Mouse (Mus musculus): Measurements from ENCODE around the gene Rab33a. TPM values are rescaled to one million over a fixed set of nuclear protein-coding genes. Genes with fewer than 3 reads are reported as not detected.

Rab33a gene
- 10 to 100 TPM; 38.6 to 41.3 TPM for total RNA-seq (2021)

- intact Hi-C loops (cut with DNase I) = no loop called here
- DNase-seq (ENCODE audit: low spot score in 2 of 2) = peak; percentile 43 to 63
Observed at GRCm38 (mm10) chrX:48518808-48519548, at the start of gene Rab33a. TSS of gene Rab33a (plus strand) at chrX:48519285.

GRCm38 (mm10) chrX:48481095-48481494 is 38.0 kb upstream of the Rab33a start:
- DNase-seq (ENCODE audit: low spot score in 2 of 2) = no peak
- intact Hi-C loops (cut with DNase I) = no loop called here

GRCm38 (mm10) chrX:48481687-48482086 is 37.4 kb upstream of the Rab33a start:
- intact Hi-C loops (cut with DNase I) = no loop called here
- no peak for DNase-seq (ENCODE audit: low spot score in 2 of 2)

- no peak for DNase-seq (ENCODE audit: low spot score in 2 of 2)
- intact Hi-C loops (cut with DNase I) = no loop called here
Observed at GRCm38 (mm10) chrX:48493763-48494162, 25.3 kb upstream of the Rab33a start.

- DNase-seq (ENCODE audit: low spot score in 2 of 2) = peak; percentile 85 to 89
- intact Hi-C loops (cut with DNase I) = no loop called here
Observed at GRCm38 (mm10) chrX:48513166-48513807, 5.8 kb upstream of the Rab33a start, which contains the start of gene Aifm1. TSS of gene Aifm1 (minus strand) at chrX:48513563.

- intact Hi-C loops (cut with DNase I) = no loop called here
- DNase-seq (ENCODE audit: low spot score in 2 of 2) = no peak
Observed at GRCm38 (mm10) chrX:48513824-48514223, 5.3 kb upstream of the Rab33a start.

GRCm38 (mm10) chrX:48518211-48518807 is 776 bp upstream of the Rab33a start:
- peak; percentile 26 to 50 for DNase-seq (ENCODE audit: low spot score in 2 of 2)
- intact Hi-C loops (cut with DNase I) = no loop called here

GRCm38 (mm10) chrX:48519549-48520085 is 532 bp downstream of the Rab33a start:
- DNase-seq (ENCODE audit: low spot score in 2 of 2) = peak in 1 of 2 experiments; percentile 15
- intact Hi-C loops (cut with DNase I) = no loop called here

- no peak for DNase-seq (ENCODE audit: low spot score in 2 of 2)
- intact Hi-C loops (cut with DNase I) = no loop called here
Observed at GRCm38 (mm10) chrX:48521651-48522050, 2.6 kb downstream of the Rab33a start.

- no peak for DNase-seq (ENCODE audit: low spot score in 2 of 2)
- intact Hi-C loops (cut with DNase I) = no loop called here
Observed at GRCm38 (mm10) chrX:48523512-48523911, 4.4 kb downstream of the Rab33a start.

GRCm38 (mm10) chrX:48525332-48525731 is 6.2 kb downstream of the Rab33a start:
- intact Hi-C loops (cut with DNase I) = no loop called here
- no peak for DNase-seq (ENCODE audit: low spot score in 2 of 2)

- intact Hi-C loops (cut with DNase I) = no loop called here
- DNase-seq (ENCODE audit: low spot score in 2 of 2) = peak; percentile 49 to 52
Observed at GRCm38 (mm10) chrX:48525866-48526265, 6.8 kb downstream of the Rab33a start.

GRCm38 (mm10) chrX:48526435-48526834 is 7.3 kb downstream of the Rab33a start:
- intact Hi-C loops (cut with DNase I) = no loop called here
- DNase-seq (ENCODE audit: low spot score in 2 of 2) = no peak

GRCm38 (mm10) chrX:48532175-48532574 is 13.1 kb downstream of the Rab33a start:
- intact Hi-C loops (cut with DNase I) = loop anchor here (10.0 kb wide), 1 partner anchor 547 kb away; no protein-coding TSS in a partner anchor
- DNase-seq (ENCODE audit: low spot score in 2 of 2) = peak; percentile 61 to 73

Other genes starting within 250 kb of the Rab33a start
- 10 to 100 TPM; 17.9 to 20.4 TPM for gene Bcorl1, start 177.9 kb upstream of the Rab33a start, total RNA-seq (2021)
- gene Elf4, start 56.2 kb upstream of the Rab33a start, total RNA-seq (2021) = 1 to 10 TPM in 1 of 2 experiments, under 1 TPM in 1; 0.99 to 1.1 TPM
- 10 to 100 TPM; 27.9 to 32.0 TPM for gene Aifm1, start 5.7 kb upstream of the Rab33a start, total RNA-seq (2021)
- gene Zfp280c, start 75.2 kb downstream of the Rab33a start, total RNA-seq (2021) = 10 to 100 TPM; 19.8 to 23.4 TPM
- gene Slc25a14, start 104.1 kb downstream of the Rab33a start, total RNA-seq (2021) = 10 to 100 TPM; 60.8 to 64.0 TPM
- not detected for gene Gpr119, start 155.2 kb downstream of the Rab33a start, total RNA-seq (2021)
- gene Rbmx2, start 175.7 kb downstream of the Rab33a start, total RNA-seq (2021) = 1 to 10 TPM; 5.0 to 5.3 TPM

All from left cerebral cortex, postnatal 36 days (tissue).